8 mouse cellular contexts compared by ENCODE assay signal in the genomic region with DNA sequence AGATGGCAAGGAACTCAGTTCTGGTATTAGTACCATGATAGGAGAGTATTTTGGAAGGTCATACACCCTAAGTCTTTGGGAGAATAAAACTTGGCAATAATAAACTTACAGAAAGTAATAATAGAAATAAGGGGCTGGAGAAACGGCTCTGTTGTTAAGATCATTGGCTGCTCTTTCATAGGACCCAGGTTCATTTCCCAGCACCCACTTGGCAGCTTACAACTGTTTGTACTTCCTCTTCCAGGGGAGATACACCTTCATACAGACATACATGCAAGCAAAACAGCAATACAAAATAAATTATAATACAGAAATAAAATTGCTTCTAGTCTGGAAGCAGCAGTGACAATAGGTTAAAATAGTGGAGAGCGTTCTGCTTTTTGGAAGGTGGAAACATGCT. TPM values are rescaled to one million over a fixed set of nuclear protein-coding genes. Genes with fewer than 3 reads are reported as not detected.
DNase-seq lines count a peak whose midpoint lies in the region; ATAC-seq and TF ChIP-seq lines count a peak whose summit lies in the region.

No protein-coding gene starts in this region.

- no peaks in the 10 kb centered on the region for H3K27me3 ChIP-seq in liver, embryonic 11.5 days (replicated peaks; ENCODE audit: control insufficient read depth, insufficient read depth, low read length)
- H3K27me3 ChIP-seq in forebrain, embryonic 10.5 days (ENCODE audit: poor library complexity, severe bottlenecking): no peaks in the 10 kb centered on the region
- no peaks in the 10 kb centered on the region for H3K27me3 ChIP-seq in intestine, postnatal 0 days (replicated peaks; ENCODE audit: control insufficient read depth, insufficient read depth, low read length)
- H3K27me3 ChIP-seq in neural tube, embryonic 13.5 days: no peaks in the 10 kb centered on the region

- WGBS in liver, embryonic 11.5 days: 87% methylated on average over 2 of the region's 2 CpGs
- 80% methylated on average over 2 of the region's 2 CpGs for WGBS in forebrain, embryonic 10.5 days
- WGBS in intestine, postnatal 0 days: 78% methylated on average over 2 of the region's 2 CpGs
- WGBS in neural tube, embryonic 13.5 days: 72% methylated on average over 2 of the region's 2 CpGs

- TF ChIP-seq CTCF in intestine, postnatal 0 days (IDR thresholded peaks at IDR 0.05; ENCODE audit: low read depth): no peak

- H3K9ac ChIP-seq in liver, embryonic 11.5 days (ENCODE audit: low read depth, low read length): no peak overlapping the region
- H3K9ac ChIP-seq in intestine, postnatal 0 days (ENCODE audit: low read depth, low read length): no peak overlapping the region; the same call in 1 of the 2 replicates
- peak overlapping the region; percentile 98 for H3K9ac ChIP-seq in neural tube, embryonic 13.5 days

- H3K4me2 ChIP-seq in liver, embryonic 11.5 days: peak overlapping the region; percentile 76
- peak overlapping the region; percentile 76 for H3K4me2 ChIP-seq in intestine, postnatal 0 days (replicated peaks; ENCODE audit: low read depth)
- peak overlapping the region; percentile 71 for H3K4me2 ChIP-seq in neural tube, embryonic 13.5 days

- H3K4me3 ChIP-seq in liver, embryonic 11.5 days (ENCODE audit: low read depth, low read length): no peak overlapping the region
- peak overlapping the region; percentile 92 for H3K4me3 ChIP-seq in forebrain, embryonic 10.5 days
- H3K4me3 ChIP-seq in intestine, postnatal 0 days (ENCODE audit: low read depth, low read length): no peak overlapping the region
- peak overlapping the region; percentile 91 for H3K4me3 ChIP-seq in neural tube, embryonic 13.5 days

- no peak overlapping the region for H3K27ac ChIP-seq in liver, embryonic 11.5 days (ENCODE audit: low read depth, low read length)
- H3K27ac ChIP-seq in forebrain, embryonic 10.5 days: no peak overlapping the region
- H3K27ac ChIP-seq in intestine, postnatal 0 days (ENCODE audit: low read depth, low read length): no peak overlapping the region
- no peak overlapping the region for H3K27ac ChIP-seq in neural tube, embryonic 13.5 days (replicated peaks)

- H3K36me3 ChIP-seq in liver, embryonic 11.5 days (ENCODE audit: control insufficient read depth, insufficient read depth, low read length): 0 out of 2 replicates have a peak, but pooled peaks cover 2% of the 10 kb centered on the region
- H3K36me3 ChIP-seq in forebrain, embryonic 10.5 days (replicated peaks): peaks cover 36% of the 10 kb centered on the region
- H3K36me3 ChIP-seq in intestine, postnatal 0 days (ENCODE audit: control insufficient read depth, insufficient read depth): no peaks in the 10 kb centered on the region
- H3K36me3 ChIP-seq in neural tube, embryonic 13.5 days: peaks cover 5% of the 10 kb centered on the region; the same call in 1 of the 2 replicates

- peaks cover 7% of the 10 kb centered on the region for H3K4me1 ChIP-seq in liver, embryonic 11.5 days (replicated peaks; ENCODE audit: control insufficient read depth, insufficient read depth, low read length)
- H3K4me1 ChIP-seq in forebrain, embryonic 10.5 days: peaks cover 31% of the 10 kb centered on the region
- 0 out of 2 replicates have a peak, but pooled peaks cover 5% of the 10 kb centered on the region for H3K4me1 ChIP-seq in intestine, postnatal 0 days (replicated peaks; ENCODE audit: control insufficient read depth, insufficient read depth, low read length)
- peaks cover 31% of the 10 kb centered on the region for H3K4me1 ChIP-seq in neural tube, embryonic 13.5 days (replicated peaks)

- DNase-seq in liver, embryonic 11.5 days (ENCODE audit: low spot score): no peak
- DNase-seq in liver: no peak
- no peak for DNase-seq in forebrain, embryonic 10.5 days (ENCODE audit: extremely low spot score, low spot score)
- no peak for DNase-seq in left cerebral cortex, adult 18-20 months (ENCODE audit: low spot score in 2 of 2)
- no peak for DNase-seq in frontal cortex, postnatal 25 days (ENCODE audit: low spot score in 2 of 2)

- no peak for ATAC-seq in liver, embryonic 11.5 days (replicated peaks; ENCODE audit: low FRiP score)
- no peak for ATAC-seq in intestine, postnatal 0 days
- no peak for ATAC-seq in neural tube, embryonic 13.5 days (ENCODE audit: low read depth)
- ATAC-seq in inflammation-experienced regulatory T-cells, adult 6 months: no peak

- H3K9me3 ChIP-seq in liver, embryonic 11.5 days (ENCODE audit: control insufficient read depth, low read length): no peaks in the 10 kb centered on the region
- H3K9me3 ChIP-seq in forebrain, embryonic 10.5 days: no peaks in the 10 kb centered on the region
- no peaks in the 10 kb centered on the region for H3K9me3 ChIP-seq in intestine, postnatal 0 days (ENCODE audit: control insufficient read depth)
- H3K9me3 ChIP-seq in neural tube, embryonic 13.5 days: no peaks in the 10 kb centered on the region

RNA-seq across cellular contexts. Expression of a gene that starts 2.6 kb away (rescaled TPM):
- polyA plus RNA-seq in liver, embryonic 11.5 days (2014; fragmentation: Nextera tagmentation; extraction: Ambion mirVana): 8.1 and 9.0 TPM in 2 replicates
- 34.5 and 36.5 TPM in 2 replicates for polyA plus RNA-seq in forebrain, embryonic 10.5 days (2016; fragmentation: Nextera tagmentation; extraction: Ambion mirVana)
- polyA plus RNA-seq in intestine, postnatal 0 days (2015; fragmentation: Nextera tagmentation; extraction: Ambion mirVana): 8.5 and 8.8 TPM in 2 replicates
- 29.5 and 30.1 TPM in 2 replicates for polyA plus RNA-seq in neural tube, embryonic 13.5 days (2015; fragmentation: Nextera tagmentation; extraction: Ambion mirVana)
- polyA plus RNA-seq in inflammation-experienced regulatory T-cells, adult 6 months (2017; shearing (Covaris generic)): 10 to 100 TPM; 33.3 to 47.0 (median 39.2) TPM
- total RNA-seq in left cerebral cortex, adult 18-20 months (2021): 10 to 100 TPM; 16.6 to 17.5 TPM

Comparison
In these comparisons a context has a peak if more than half of its experiments do, and no peak if none do; other contexts are left out.
1. H3K4me3 ChIP-seq: peak in forebrain, embryonic 10.5 days (single experiment) and neural tube, embryonic 13.5 days (single experiment); none in liver, embryonic 11.5 days (single experiment) and intestine, postnatal 0 days (single experiment).
2. Peak in every context shown above with its lines, with median percentiles within 50 percentile points of each other: H3K4me2 ChIP-seq.